Mouse (Mus musculus): ENCODE results near the gene Abcb9.

- TF ChIP-seq POLR2A (IDR thresholded peaks at IDR 0.05; ENCODE audit: extremely low read depth, insufficient read depth, low read length) (no peak), CTCF (IDR thresholded peaks at IDR 0.05; ENCODE audit: extremely low read depth, insufficient read depth, low read length) (no peak)
Observed at GRCm38 (mm10) chr5:124138066-124138465, 42.5 kb upstream of the Abcb9 start.

All from cortical plate, adult 2 months (tissue).